Mouse (Mus musculus): ENCODE data around the gene Tent4b. TPM values are rescaled to one million over a fixed set of nuclear protein-coding genes. Genes with fewer than 3 reads are reported as not detected.

Gene Tent4b
- polyA plus RNA-seq, 1 experiment from 2014 or later: 25.1 TPM

DNA sequence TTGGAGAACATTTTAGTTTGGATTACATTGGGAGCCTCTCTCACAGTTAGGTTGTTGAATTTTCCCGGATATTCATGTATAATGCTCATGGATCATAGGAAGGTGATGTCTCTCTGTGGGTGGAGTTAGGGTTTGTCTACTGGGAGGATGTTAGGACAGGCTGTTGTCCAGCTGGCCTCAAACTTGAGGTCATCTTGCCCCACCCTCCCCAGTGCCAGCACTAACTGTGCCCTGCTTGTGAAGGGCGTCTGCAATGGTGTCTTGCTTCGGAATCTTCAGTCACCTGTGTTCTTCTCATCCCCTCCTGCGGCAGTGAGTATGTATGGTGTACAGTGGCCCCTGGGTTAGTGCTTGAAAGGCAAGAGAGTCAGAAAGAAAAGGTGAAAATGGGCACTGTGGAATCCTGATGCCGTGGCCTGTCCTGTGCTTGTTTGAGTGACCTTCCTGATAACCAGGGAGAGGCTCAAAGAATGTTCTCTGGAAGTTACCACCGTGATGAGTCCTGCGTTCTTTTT is 61.5 kb downstream of the Tent4b start:
- in situ Hi-C loops (cut with MboI; ENCODE audit: low pct_unique_long_range_greater_than_20kb): loop anchor here (25.0 kb wide), 1 partner anchor 452 kb away; no protein-coding TSS in a partner anchor
- ATAC-seq: no peak
- CTCF ChIA-PET: interaction anchor here (1.2 to 1.3 kb wide), 3 partner anchors 9 to 97 kb away, joined by 3 to 5 read pairs (median 3); no protein-coding TSS in a partner anchor
- no peak for DNase-seq (ENCODE audit: low read depth, low spot score)
- no peak for TF ChIP-seq CTCF (IDR thresholded peaks at IDR 0.05)
- POLR2A ChIA-PET: interaction anchor here (0.5 kb wide), 1 partner anchor 372 kb away, joined by 3 read pairs; no protein-coding TSS in a partner anchor
- H3K27me3 ChIP-seq: no peaks in the 10 kb centered on the region

DNA sequence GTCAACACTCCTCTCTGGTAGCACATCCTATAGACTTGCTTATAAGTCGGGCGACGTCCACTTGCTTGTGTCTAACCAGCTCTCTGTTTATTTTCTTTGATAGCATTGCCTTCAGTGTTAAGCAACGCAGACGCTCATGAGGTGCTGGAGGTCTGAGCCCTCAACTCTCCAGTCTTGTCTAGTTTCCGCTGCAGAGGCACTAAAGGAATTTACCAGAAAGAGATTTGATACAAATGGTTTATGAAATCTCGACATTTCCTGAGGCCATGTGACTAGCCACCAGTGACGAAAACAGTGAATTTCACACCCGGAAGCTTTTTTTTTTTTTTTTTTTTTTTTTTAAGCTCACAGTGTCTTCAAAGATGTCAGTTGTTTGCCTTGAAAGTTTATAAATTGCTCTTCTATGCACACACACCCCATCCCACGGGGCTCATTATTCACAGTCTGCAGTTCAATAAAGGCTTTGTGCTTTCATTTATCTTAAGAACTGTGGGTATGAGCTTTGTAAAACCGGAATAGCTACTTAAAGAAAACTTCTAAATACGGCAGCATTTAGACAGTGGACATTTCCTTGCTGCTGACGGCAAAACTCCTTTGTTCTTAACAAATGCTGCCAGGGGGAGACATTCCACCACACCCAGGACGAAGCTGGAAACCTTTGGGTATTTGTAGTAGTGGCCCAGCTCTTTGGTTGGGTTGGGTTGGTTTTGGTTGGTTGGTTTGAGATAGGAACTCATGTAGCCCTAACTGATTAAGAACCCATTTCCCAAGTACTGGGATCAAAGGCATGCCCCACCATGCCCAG is 64.0 kb downstream of the Tent4b start:
- ATAC-seq (no peak), DNase-seq (ENCODE audit: low read depth, low spot score) (no peak)
- no peak for TF ChIP-seq CTCF (IDR thresholded peaks at IDR 0.05)
- ChIA-PET CTCF (interaction anchor here (1.0 to 4.3 kb wide), 3 partner anchors 8 to 61 kb away, joined by 3 to 31 read pairs (median 6); no protein-coding TSS in a partner anchor), POLR2A (no interaction called here)
- no peaks in the 10 kb centered on the region for H3K27me3 ChIP-seq
- in situ Hi-C loops (cut with MboI; ENCODE audit: low pct_unique_long_range_greater_than_20kb): loop anchor here (25.0 kb wide), 1 partner anchor 449 kb away; no protein-coding TSS in a partner anchor

DNA sequence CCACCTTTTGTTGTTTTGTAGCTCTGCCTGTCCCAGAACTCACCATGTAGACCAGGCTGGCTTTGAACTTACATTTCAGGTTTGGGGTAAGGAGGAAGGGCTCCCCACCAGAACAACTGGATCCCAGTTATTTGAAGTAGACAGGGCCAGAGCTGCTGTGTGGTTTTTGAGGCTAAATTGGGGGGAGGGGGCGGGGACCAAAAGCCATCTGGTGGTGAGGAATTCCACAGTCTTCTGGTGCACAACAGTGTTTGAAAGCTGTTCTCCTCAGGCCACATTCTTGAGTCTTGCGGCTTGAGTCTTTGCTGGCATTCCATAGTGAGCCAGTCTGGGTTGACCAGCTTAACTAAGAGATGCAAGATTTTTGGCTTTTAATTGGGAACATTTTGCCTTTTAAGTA is 66.5 kb downstream of the Tent4b start:
- no peak for TF ChIP-seq CTCF (IDR thresholded peaks at IDR 0.05)
- peak; percentile 58 for ATAC-seq
- CTCF ChIA-PET: interaction anchor here (1.1 to 4.3 kb wide), 15 partner anchors 10 to 126 kb away, joined by 3 to 31 read pairs (median 5); no protein-coding TSS in a partner anchor
- POLR2A ChIA-PET: interaction anchor here (0.7 to 1.0 kb wide), 2 partner anchors 108 to 142 kb away, joined by 4 read pairs; no protein-coding TSS in a partner anchor
- no peaks in the 10 kb centered on the region for H3K27me3 ChIP-seq
- in situ Hi-C loops (cut with MboI; ENCODE audit: low pct_unique_long_range_greater_than_20kb): loop anchor here (5.0 to 25.0 kb wide), 2 partner anchors 357 to 447 kb away; no protein-coding TSS in a partner anchor
- DNase-seq (ENCODE audit: low read depth, low spot score): no peak

DNA sequence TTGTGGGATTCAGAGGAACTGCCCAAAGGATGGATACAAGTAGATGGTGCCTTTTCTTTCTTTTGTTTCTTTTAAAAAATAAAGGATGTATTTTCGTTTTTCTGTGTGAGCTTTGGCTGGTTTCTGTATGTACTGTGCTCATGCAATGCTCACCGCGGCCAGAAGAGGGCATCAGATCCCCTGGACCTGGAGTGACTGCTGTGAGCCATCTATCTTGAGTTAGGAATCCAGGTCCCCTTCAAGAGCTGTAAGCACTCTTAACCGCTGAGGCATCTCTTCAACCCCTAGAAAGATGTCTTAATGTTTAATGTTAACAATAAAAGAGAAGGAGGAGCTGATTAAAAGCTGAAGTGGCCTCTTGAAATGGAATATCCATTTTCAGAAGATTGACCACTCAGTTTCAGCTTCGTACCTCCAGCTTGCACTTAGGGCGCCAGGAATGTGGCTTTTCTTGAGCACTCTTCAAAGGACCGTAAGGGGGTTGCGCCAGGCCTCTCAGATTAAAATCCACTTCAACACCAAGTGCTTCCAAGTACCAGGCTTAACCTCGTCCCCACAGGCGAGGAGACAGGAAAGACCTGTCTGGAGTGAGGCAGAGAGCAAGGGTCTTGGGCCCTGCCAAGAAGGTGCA is 67.3 kb downstream of the Tent4b start:
- peak; percentile 95 for TF ChIP-seq CTCF (IDR thresholded peaks at IDR 0.05)
- no peaks in the 10 kb centered on the region for H3K27me3 ChIP-seq
- ATAC-seq (no peak), DNase-seq (ENCODE audit: low read depth, low spot score) (no peak)
- POLR2A ChIA-PET: no interaction called here
- in situ Hi-C loops (cut with MboI; ENCODE audit: low pct_unique_long_range_greater_than_20kb): loop anchor here (5.0 to 25.0 kb wide), 2 partner anchors 356 to 446 kb away; no protein-coding TSS in a partner anchor
- CTCF ChIA-PET: interaction anchor here (0.9 to 4.3 kb wide), 17 partner anchors 9 to 125 kb away, joined by 3 to 31 read pairs (median 4); no protein-coding TSS in a partner anchor

DNA sequence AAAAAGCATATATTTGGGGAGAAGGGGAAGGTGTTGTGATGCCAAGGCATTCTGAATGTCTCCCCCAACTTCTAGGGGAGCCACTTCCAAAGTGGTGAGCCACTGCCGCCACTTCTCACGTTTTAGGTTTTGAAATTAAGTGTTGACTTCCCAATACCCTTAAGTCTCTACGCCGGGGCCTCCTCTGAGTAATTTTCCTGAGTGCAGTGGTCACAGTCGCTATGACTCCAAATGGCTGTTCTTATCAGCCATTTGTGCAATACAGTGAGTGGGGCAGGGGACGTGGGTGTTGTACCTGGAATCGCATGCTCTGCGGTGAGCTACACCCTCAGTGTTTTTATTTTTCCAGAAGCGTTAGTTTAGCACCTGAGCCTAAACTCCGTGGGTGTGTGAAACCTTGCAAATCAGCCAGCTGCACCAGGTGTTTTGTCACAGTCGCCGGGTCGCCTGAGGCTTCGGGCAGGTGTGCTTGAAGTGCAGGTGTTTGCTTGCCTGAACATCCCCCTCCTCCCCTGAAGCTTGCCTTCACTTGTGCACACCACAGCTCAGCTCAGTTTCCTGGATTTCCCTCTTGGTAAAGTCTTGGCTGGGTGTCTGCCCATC is 67.9 kb downstream of the Tent4b start:
- no peak for DNase-seq (ENCODE audit: low read depth, low spot score)
- POLR2A ChIA-PET: no interaction called here
- TF ChIP-seq CTCF (IDR thresholded peaks at IDR 0.05): no peak
- CTCF ChIA-PET: interaction anchor here (0.7 to 4.3 kb wide), 17 partner anchors 9 to 124 kb away, joined by 3 to 31 read pairs (median 4); no protein-coding TSS in a partner anchor
- ATAC-seq: no peak
- H3K27me3 ChIP-seq: no peaks in the 10 kb centered on the region
- in situ Hi-C loops (cut with MboI; ENCODE audit: low pct_unique_long_range_greater_than_20kb): loop anchor here (5.0 to 25.0 kb wide), 2 partner anchors 355 to 445 kb away; no protein-coding TSS in a partner anchor

DNA sequence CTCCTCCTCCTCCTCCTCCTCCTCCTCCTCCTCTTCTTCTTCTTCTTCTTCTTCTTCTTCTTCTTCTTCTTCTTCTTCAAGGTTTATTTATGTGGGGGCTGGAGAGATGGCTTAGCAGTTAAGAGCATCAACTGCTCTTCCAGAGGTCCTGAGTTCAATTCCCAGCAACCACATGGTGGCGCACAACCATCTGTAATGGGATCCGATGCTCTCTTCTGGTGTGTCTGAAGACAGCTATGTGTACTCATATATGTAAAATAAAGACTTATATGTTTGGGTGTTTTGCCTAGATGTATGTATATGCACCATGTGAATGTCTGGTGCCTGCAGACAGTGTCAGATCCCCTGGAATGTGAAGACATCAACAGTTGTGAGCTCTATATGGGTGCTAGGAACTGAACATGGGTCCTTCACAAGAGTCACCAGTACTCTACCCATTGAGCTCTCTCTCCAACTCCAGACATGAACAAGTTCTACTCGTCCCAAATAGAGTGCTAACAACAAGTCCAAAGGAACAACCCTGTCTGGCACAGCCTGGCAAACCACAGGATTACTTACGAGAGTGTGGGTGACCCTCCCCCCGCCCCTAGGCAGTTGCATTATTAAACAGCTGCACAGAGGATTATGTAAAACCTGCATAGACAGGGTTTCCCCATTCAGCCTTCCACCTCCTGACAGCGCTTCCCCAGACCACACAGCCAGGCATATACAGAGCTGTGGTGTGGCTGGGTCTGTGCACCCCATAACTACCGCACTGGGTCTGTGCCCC is 70.3 kb downstream of the Tent4b start:
- ChIA-PET CTCF (interaction anchor here (0.8 to 2.1 kb wide), 9 partner anchors 10 to 92 kb away, joined by 3 to 11 read pairs (median 3); no protein-coding TSS in a partner anchor), POLR2A (interaction anchor here (0.7 kb wide), 1 partner anchor 37 kb away, joined by 3 read pairs; no protein-coding TSS in a partner anchor)
- DNase-seq (ENCODE audit: low read depth, low spot score): no peak
- ATAC-seq: no peak
- in situ Hi-C loops (cut with MboI; ENCODE audit: low pct_unique_long_range_greater_than_20kb): loop anchor here (5.0 to 25.0 kb wide), 2 partner anchors 353 to 443 kb away; no protein-coding TSS in a partner anchor
- no peaks in the 10 kb centered on the region for H3K27me3 ChIP-seq
- TF ChIP-seq CTCF (IDR thresholded peaks at IDR 0.05): peak; percentile 74

DNA sequence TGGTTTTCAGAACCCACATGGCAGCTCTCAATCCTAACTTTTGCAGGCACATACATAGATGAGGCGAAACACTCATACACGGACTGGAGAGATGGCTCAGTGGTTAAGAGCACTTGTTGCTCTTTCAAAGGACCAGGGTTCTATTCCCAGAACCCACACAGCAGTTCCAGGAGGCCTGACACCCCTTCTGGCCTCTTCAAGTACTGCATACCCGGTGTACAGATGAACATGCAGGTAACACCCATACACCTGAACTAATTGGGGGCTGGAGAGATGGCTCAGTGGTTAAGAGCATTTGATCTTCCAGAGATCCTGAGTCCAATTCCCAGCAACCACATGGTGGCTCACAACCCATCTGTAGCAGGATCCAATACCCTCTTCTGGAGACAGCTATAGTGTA is 71.1 kb downstream of the Tent4b start:
- no peak for ATAC-seq
- POLR2A ChIA-PET: interaction anchor here (0.7 kb wide), 1 partner anchor 37 kb away, joined by 3 read pairs; no protein-coding TSS in a partner anchor
- H3K27me3 ChIP-seq: no peaks in the 10 kb centered on the region
- TF ChIP-seq CTCF (IDR thresholded peaks at IDR 0.05): peak; percentile 12
- CTCF ChIA-PET: interaction anchor here (0.9 to 2.1 kb wide), 7 partner anchors 9 to 91 kb away, joined by 3 to 11 read pairs (median 4); no protein-coding TSS in a partner anchor
- in situ Hi-C loops (cut with MboI; ENCODE audit: low pct_unique_long_range_greater_than_20kb): loop anchor here (5.0 to 25.0 kb wide), 3 partner anchors 42 to 442 kb away; no protein-coding TSS in a partner anchor
- DNase-seq (ENCODE audit: low read depth, low spot score): no peak

DNA sequence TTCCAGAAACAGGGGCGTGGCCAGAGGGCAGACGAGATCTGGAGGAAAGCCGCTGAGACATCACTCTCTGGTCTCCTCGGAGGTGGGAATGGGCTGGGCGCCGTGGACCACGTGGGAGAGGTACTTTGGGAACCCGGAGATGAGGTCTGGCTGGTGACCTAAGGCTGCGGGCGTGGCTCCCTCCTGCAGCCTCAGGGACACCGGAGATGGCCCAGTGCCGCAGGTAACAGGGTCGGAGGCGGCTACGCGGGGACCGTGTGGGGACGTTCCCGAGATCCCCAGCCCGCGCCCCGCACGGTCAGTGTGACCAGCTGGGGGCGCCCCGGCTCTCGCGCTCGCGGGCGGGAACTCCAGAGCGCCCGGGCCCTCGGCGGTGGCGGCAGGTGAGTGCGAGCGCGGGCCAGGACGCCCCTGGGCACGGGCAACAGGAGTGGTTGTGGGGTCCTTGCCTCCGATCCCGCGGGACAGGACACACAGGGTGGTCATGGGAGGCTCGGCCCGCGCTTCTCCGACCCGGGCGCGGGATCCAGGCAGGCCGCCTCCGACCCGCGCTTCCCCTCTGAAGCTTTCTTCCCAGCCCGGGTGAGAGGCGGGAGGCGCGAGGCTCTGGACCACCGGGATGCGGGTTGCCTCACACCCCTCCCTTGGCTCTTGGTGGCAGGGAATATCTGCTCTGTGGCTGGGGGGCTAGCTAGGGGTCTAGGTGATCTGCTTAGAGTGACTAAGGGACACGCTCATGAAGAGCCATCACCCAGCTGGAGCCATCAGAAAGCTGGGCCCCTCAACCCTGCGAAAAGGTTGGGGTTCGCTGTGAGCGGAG is 73.4 kb downstream of the Tent4b start, which contains the start of gene Adcy7:
Gene Adcy7, plus strand, starts transcription at position 173 of the 820 bp plus-strand sequence.
- POLR2A ChIA-PET: no interaction called here
- DNase-seq (ENCODE audit: low read depth, low spot score): no peak
- CTCF ChIA-PET: interaction anchor here (1.1 kb wide), 1 partner anchor 10 kb away, joined by 4 read pairs; no protein-coding TSS in a partner anchor
- ATAC-seq: peak; percentile 10
- no peaks in the 10 kb centered on the region for H3K27me3 ChIP-seq
- TF ChIP-seq CTCF (IDR thresholded peaks at IDR 0.05): peak; percentile 98
- in situ Hi-C loops (cut with MboI; ENCODE audit: low pct_unique_long_range_greater_than_20kb): loop anchor here (5.0 to 25.0 kb wide), 3 partner anchors 40 to 440 kb away; no protein-coding TSS in a partner anchor
